Mouse (Mus musculus): ENCODE measurements around the gene Ctf1. TPM values are rescaled to one million over a fixed set of nuclear protein-coding genes. Genes with fewer than 3 reads are reported as not detected.
"Not testable (repeated sequence)": the region's sequence is repeated elsewhere in the genome, so short reads cannot be mapped to it uniquely, and the experiment has no call there.

Gene Ctf1
- polyA plus RNA-seq, 1 experiment, result 13.7 TPM

GRCm38 (mm10) chr7:127732066-127732465 is 19.5 kb downstream of the Ctf1 start, which contains the start of gene Ctf2:
Gene Ctf2, minus strand, starts transcription at chr7:127732166.
- not testable (repeated sequence) for DNase-seq (ENCODE audit: low spot score)

- DNase-seq (ENCODE audit: low spot score), result peak; percentile 47
These were observed 32.0 kb downstream of the Ctf1 start, which contains the start of gene Fbxl19 for GRCm38 (mm10) chr7:127744366-127745045. Gene Fbxl19, plus strand, starts transcription at chr7:127744543.

DNA sequence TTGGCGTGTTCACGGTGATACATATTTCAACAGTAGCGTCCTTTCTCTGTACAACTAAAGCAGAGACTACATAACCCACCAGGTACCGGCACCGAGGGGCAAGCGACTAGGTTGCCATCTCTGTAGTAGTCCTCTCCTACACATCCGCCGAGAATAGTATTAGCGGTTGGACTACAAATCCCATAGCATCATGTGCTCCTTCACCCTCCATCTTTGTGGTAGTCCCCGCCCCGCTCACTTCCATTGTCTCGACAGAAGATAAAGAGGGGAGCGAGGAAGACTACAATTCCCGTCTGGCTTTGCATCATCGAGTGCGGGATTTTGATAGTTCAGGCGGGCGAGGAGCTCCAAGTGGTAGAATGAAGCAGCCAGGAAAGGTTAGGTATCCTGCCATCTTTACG is 32.7 kb downstream of the Ctf1 start:
- peak; percentile 51 for DNase-seq (ENCODE audit: low spot score)

DNA sequence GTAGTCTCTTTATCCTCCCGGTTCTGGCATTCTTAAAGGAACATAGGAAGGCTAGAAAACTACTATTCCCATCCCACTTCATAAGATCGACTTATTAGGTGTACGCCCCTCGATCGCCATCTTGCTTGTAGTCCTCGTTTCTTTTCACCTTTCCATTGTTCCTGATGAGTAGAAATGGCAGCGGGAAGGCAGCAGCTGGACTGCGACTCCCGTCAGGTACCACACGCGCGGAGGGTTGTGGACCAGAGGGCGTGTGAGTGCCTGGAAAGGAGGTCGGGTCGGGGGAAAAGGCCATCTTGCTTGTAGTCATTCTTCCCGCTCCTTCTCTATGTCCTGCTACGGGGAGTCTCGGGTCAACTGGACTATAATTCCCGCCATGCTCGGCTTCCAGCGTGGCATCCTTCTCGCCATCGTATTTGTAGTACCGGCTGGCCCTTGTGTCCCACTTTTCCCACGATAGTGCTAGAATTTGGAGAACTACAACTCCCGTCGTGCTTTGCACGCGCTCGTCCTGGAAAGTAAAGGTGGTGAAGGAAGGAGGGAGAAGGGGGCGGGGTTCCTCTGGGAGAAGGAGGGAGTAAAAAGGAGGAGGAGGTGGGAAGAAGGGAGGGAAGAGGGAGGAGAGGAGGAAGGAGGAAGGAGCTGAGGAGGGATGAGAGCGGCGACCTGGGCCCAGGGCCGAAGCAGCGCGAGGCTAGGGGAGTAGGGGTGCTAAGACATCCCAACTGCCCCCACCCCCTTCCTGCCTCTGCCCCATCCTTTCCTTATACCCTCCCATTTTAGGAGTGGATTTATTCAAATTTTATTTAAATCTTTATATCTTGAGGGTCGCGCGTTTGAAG is 33.3 kb downstream of the Ctf1 start:
- peak; percentile 73 for DNase-seq (ENCODE audit: low spot score)

GRCm38 (mm10) chr7:127746494-127747491 is 34.3 kb downstream of the Ctf1 start:
- peak; percentile 44 for DNase-seq (ENCODE audit: low spot score)

- no peak for DNase-seq (ENCODE audit: low spot score)
These were observed 35.2 kb downstream of the Ctf1 start for GRCm38 (mm10) chr7:127747559-127748234.

DNA sequence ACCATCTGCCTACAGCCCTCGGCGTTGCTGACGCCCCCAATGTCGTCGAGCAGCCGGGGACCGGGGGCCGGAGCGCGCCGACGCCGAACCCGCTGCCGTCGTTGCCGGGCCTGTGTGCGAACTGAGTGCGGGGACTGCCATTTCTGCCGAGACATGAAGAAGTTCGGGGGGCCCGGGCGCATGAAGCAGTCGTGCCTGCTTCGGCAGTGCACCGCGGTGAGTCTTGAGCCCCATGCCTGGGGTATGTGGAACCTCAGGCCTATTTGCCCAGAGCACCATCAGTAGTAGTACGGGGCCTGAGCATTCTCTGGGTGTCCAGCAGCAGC is 35.7 kb downstream of the Ctf1 start:
- no peak for DNase-seq (ENCODE audit: low spot score)

GRCm38 (mm10) chr7:127750131-127751127 is 37.9 kb downstream of the Ctf1 start:
- DNase-seq (ENCODE audit: low spot score), result no peak

DNA sequence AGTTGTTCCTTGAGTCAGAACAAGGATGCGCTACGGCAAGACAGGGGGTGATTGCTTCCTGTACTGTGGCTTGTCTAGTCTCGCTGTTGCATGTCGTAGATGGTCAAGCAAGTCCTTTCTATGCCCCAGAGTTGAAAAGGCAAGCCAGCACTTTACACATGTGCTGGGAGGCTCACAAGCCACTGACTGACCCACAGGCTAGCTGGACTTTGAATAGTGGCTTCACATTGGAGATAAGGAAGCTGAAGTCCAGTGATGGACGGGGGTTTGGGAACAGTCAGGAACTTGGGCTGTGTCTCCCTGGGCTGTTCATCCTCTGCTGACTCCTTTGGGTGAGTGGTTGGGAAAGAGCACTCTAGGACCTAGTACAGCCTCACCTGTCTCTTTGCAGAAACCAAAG is 39.1 kb downstream of the Ctf1 start:
- DNase-seq (ENCODE audit: low spot score), result no peak

- DNase-seq (ENCODE audit: low spot score), result no peak
These were observed 39.5 kb downstream of the Ctf1 start for GRCm38 (mm10) chr7:127752069-127752468.

DNA sequence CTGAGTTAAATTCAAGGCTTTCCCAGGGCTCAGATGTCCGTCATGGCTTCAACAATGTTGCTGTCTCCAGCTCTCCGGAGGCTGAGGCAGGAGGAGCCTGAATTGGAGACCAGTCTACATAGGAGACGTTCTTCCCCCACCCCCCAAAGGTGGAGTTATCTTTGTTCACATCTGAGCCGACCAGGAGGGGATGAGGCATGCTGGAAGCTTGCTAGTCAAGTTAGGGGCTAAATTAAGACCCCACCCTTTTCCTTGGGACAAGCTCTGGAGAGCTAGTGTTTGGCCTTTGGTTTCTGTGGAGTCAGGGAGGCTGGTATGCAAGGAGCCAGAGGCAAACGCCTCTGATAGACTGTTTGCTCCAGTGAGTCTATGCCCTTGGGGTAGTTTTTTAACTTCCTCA is 40.6 kb downstream of the Ctf1 start:
- no peak for DNase-seq (ENCODE audit: low spot score)

DNA sequence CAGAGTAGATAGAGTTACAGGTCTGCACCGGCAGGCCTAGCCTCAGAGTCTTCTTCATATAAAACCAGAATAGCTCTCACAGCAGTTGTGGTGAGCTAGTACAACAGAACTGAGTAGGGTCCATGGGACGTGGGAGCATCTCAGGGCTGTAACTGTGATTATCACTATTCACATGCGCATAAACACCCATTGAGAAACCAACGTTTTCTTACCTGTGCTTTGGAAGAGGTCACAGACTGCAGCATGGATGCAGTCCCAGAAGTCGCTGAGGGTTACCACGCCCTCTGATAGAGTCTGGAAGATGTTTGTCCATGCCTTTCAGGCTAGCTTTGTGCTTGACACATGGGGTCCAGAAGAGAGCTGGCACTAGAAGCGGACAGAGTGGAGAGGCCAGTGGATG is 41.2 kb downstream of the Ctf1 start:
- DNase-seq (ENCODE audit: low spot score), result no peak

GRCm38 (mm10) chr7:127759716-127760115 is 47.2 kb downstream of the Ctf1 start:
- DNase-seq (ENCODE audit: low spot score), result no peak

GRCm38 (mm10) chr7:127760478-127760877 is 47.9 kb downstream of the Ctf1 start:
- no peak for DNase-seq (ENCODE audit: low spot score)

DNA sequence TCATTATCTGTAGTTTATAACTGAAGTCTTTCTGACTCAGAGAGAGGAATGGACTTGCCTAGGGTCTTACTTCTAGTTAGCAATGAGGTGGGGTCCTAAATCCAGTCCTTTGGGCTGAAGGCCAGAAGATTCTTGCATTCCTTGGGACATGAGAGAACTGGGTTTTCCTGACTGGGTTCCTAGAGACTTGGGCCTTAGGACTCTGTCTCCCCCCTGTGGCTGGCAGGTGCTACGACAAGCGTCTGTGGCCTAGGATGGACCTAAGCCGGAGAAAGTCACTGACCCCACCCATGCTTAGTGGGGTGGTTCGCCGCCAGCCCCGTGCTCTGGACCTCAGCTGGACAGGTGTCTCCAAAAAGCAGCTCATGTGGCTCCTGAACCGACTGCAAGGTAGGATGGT is 48.5 kb downstream of the Ctf1 start:
- peak; percentile 45 for DNase-seq (ENCODE audit: low spot score)

GRCm38 (mm10) chr7:127763642-127764041 is 51.1 kb downstream of the Ctf1 start:
- no peak for DNase-seq (ENCODE audit: low spot score)

DNA sequence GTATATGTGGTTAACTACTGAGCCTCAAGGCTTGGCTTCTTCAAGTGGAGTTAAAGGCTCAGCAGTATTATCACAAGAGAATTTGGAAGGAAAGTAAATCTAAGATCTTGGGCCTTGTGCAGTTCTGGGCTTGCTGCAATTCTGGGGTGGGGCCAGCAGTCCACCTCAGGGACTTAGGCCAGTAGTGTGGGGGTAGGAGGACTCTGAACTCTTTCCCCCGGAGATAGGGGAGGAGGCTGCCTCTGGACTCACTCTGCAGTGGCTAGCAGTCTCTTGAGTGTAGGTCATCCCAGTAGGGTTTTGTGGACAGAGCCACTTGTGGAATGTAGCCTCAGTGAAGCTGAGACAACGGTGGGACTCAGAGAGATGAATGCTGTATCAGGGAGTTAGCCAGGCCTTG is 53.2 kb downstream of the Ctf1 start:
- DNase-seq (ENCODE audit: low spot score), result no peak

DNA sequence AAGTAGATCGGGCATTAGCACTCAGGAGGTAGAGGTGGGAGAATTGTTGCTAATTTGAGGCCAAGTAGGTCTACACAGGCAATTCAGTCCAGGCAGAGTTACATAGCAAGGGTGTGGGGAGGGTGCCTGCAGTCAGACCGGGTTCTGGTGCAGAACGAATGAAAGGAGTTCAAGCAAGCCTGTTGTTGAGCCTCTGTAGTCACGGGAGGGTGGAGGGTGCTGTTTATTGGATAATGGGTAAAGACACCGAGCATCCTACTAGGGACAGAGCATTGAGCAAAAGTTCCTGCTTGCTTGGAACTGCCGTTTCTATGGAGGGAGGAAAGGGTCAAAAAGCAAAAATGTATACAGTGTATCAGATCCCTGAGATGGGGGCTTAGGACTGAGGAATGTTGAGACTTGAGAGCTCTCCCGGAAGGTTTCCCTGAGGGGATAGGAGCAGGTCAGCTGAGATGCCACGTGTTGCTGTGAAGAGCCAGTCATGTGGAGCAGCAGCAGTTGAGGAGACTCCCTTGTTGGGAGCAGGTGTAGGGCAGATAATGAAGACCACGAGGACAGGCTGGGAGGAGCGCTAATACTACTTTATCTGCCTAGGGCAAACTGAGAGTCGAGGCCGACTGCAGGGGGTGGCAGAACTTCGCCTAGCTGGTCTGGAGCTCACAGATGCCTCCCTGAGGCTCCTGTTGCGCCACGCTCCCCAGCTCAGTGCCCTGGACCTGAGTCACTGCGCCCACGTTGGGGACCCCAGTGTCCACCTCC is 54.5 kb downstream of the Ctf1 start:
- DNase-seq (ENCODE audit: low spot score), result no peak

Data from urinary bladder, adult 2 months (tissue).